Mouse (Mus musculus): ENCODE data around the gene Mical3.
A peak's percentile ranks its signal among the peaks of the same experiment; 100 is the strongest.

Mical3 gene

DNA sequence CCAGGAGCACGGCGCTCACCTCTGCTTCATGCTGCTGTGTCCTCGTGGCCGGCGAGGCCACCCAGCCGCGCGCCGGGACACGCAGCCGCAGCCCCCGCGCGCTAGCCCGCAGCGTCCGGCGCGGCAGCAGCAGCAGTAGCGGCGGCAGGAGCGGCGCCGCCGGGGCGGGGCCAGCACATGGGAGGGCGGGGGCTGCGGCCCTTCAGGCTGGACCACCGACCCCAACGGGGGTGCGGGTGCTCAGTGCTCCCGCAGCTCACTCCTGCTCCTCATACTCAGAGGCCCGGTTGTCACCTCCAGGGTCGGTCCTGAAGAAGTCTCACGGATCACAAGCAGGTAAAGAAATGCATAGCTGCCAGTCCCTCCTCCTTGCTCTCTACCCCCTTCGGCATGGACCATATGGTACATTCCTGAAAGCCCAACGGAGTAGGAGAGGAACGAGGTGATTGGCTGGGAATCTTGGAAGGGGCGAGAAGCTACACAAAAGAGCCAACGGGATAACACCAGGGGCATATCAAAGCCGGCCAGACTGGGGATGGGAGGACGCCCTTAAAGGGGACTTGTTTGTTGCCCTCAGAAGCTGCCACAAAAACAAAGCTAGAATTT, 20.7 kb downstream of the Mical3 start:
- peak; percentile 97 for DNase-seq (ENCODE audit: low read depth, low spot score)

DNA sequence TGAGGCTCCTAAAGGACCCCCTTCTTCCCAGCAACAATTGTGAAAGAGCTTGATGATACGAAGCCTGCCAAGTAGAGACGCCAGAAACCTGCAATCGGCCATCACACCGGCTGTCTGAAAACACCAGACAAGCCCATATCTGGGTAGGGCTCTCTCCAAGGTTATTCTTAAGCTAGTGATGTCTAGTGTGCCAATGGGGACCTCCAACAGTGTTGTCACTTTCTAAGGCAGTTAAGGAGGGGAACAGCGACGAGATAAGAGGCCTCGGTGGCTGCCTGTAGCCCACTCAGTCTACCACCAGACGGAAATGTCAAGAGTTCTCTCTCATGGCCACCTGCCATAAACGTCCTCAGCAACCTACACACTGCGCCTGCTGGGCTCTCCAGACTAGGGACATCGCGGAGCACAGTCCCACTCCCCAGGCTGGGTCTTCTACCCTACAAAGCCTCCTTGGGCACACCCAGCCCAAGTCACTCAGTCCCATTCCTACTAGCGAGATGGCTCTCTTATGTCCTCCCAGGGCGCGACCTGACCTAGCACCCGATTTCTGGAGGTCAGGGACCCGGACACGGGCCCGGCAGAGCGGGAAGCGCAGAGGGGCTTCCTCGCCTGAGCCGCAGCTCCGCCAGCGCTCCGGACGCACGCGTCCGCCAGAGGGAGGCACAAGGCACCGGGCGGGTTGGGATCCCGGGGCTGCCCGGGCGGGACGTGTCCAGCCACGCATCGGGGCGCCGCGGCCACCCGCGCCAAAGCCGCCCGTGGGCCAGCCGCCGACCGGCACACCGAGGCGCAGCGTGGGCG, 21.4 kb downstream of the Mical3 start:
- DNase-seq (ENCODE audit: low read depth, low spot score), result peak; percentile 32

DNA sequence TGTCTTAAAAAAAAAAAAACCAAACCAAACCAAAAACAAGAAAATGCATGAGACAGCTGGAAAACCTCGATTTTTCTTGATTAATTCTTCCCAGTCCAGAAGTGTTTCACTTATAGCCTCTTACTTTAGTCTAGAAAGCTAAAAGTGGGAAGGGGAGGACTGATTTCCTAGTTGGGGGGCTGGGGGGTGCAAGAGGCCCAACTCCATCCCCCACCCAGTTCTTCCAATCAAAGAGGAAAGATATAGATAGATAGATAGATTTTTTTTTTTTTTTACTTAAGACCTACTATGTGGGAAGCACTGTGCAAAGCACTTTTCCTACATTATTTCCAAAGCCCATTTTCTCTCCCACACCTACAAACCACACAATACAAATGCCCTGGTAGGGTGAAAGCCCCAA, 22.7 kb downstream of the Mical3 start:
- DNase-seq (ENCODE audit: low read depth, low spot score), result no peak

DNA sequence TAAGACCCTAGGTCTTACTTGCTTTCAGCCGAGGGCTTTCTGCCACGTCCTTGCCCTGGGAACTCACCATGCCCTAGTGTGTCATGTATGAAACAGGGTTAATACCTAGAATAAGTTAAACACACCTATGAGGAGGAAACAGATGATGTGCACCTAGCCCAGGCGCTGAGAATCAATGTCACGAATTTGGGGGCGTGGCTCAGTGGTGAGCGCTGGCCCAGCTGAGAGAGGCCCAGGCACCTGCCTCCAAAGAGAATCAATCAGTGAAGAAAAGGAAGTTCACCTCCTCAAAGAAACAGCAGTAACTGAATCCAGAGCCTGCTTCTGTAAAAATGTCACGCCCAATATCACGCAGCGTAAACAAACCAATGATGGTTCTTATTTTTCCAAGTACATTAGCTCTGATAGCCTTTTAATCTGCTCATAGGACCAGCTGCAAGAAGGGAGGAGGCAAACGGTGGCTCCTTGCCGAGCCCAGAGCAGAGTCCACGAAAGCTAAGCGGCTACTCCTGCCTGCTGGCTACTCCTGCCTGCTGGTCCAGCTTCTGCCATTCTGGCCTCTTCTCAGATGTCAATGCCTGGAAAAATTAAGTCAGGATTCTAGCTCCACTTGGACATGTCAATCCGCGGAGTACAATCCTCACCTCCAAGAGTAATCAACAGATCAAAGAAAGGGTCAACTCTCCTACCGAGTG, 23.9 kb downstream of the Mical3 start:
- no peak for DNase-seq (ENCODE audit: low read depth, low spot score)

DNA sequence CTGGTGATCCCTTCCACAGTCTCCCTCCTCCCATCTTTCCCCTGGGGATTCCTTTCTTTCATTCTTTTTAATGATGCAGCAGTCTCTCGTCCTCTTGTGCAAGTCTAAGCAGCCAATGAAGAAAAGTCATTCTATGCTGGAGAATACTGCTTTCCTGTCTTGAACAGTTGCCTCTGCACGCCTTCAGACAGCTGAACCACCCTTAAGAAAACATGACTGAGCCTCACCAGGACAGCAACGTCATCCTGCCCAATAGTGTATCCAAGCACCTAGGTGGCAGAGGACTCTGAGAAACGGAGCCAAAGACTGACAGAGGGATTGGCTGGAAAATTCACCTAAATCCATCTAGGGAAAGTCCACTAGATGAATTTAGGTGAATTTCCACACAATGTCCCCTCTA, 25.1 kb downstream of the Mical3 start:
- DNase-seq (ENCODE audit: low read depth, low spot score), result no peak

DNA sequence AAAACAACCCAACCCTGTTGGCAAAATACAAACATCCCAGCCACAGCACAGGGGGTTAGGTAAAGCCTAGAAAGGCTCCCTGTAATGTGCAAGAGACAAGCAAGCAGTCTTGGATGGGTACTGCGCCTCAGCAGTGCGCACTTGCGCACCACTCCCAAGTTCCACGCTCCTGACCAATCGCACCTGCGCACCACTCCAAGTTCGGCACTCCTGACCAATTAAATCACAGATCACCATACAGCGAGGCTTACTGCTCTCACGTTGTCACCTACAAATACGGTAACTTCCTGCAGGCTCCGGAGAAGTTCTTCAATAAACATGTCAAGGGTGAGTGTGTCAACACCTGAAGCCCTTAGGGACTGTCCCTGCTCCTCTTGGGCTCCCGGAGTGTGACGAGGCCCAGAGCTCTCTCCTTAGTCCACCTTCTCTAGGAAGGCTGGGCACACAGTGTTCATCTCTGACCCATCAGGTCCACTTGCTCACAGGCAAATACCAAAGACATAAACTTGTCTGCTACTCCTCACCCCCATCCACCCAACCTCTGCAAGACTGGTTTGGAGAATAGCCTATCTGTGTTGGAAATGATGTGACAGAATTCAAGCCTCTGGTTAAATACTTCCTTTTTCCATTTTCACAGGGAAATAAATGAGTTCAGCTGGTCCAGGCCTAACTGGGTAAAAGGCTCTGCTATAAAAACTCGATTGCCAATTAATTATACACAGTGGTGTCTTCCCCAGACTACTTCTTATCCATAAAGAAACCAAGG, 27.2 kb downstream of the Mical3 start:
- DNase-seq (ENCODE audit: low read depth, low spot score), result no peak

DNA sequence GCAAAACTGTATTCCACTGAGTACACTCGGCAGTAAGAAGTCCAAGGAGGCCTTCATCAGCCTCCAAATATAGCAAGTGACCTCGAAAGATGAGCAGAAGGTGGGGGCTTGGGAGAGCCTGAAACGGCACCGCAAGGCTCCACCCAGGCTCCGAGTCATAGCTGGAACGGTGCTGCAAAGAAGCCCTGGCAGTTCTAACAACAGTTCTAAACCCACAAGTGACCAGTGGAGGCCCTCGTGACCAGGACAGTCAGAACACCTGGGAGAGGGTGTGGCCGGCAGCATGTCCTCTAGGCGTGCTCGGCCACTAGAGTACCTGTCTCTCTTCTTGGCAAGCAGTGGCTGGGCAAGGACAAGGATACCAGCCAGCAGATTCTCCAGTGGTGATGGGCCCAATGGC, 27.9 kb downstream of the Mical3 start:
- DNase-seq (ENCODE audit: low read depth, low spot score), result no peak

DNA sequence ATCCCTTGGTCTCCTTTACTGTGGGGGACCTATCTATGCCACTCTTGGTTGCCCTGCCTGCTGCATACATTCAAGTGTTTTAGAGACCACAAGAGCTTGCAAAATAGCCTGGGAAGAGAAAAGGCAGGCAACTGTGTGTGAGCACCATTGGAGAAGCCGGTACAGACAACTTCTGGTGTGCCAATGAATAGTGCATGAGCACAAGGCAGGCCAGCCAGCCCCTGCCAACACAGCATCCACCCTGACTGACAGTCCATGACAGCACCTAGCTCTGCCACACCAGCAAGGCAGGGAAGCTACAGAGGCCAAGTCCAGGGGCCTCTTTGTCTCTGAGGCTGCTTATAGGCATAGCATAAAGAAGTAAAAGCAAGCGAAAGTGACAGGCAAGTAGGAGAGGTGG, 28.7 kb downstream of the Mical3 start:
- DNase-seq (ENCODE audit: low read depth, low spot score), result no peak

DNA sequence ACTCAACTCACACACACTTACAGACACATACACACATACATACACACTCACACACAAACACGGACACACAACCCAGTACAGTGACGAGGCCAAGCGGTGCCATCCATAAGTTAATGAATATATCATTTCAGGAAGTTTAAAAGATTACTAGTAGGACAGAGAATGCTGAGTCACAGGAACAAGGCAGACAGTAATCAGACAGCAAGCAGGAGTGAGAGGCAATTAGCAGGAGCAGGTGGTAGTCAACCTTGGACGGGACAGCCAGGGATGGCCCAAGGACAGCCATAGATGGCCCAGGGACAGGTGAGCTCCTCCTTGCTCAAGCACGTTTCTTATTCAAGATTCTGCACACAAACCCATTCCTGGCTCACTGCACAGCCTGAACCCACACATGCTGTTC, 29.6 kb downstream of the Mical3 start:
- DNase-seq (ENCODE audit: low read depth, low spot score), result no peak

DNA sequence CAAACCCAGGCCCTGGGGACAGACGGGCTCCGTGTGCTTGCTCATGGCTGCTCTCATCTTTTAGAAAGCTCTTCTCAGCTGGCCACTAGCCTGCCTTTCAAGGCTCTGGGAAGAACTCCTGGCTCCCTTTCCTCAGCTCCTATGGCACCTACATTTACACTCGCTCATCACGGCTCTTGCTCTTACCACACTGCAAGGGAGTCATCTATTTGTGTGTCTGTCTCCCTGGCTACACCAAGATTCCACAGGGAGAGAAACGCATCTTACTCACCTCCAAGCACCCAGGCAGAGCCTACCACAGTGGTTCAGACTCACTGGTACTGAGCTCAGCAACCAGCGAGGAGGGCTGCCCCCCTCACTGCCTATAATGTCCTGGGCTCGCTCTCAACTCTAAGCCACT, 31.0 kb downstream of the Mical3 start:
- no peak for DNase-seq (ENCODE audit: low read depth, low spot score)

DNA sequence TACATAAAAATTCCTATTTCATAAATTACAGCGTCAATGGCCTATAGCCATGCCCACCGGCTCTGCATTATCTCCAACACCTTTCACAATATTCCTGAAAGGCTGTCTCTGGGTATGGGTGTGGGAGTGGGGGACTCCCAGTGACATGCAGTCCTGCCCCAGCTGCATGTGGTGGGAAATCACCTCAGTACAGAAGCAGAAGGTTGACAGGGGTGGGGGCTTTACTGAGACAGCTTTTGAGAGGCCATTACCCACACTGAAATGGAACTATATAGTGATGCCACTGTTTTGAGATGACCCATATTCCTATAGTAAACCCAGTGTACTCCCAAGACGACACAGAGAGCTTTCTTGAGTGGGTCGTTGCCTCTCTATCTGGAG, 31.6 kb downstream of the Mical3 start:
- DNase-seq (ENCODE audit: low read depth, low spot score), result no peak

DNA sequence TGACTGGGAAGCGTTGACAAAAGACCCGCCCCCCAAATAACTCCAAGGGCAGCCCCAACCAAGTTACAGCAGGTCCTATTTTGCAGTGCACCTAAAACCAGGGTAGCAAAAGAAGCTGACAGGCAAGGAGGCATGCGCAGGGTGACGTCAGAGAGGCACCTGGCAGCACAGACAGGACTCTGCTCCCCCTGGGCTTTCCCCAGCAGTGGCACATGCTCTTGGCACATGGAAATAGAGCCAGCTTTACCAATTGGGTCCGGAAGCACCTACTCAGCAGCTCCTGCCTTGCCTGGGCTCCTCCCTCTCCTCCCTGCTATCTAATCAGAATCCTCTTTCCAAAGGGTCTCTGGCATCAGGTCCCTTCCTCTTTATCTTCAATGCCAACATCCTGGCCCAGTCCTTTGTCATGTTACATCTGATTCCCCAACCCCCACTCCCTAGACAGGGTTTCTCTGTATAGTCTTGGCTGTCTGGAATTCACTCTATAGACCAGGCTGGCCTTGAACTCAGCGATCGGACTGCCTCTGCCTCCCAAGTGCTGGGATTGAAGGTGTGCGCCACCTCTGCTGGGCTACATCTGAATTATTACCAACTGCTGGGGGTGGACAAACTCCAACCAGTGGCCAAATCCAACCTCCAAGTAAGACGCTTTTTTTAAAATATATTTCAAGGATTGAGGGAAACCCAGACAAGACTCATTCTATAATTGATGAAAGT, 32.1 kb downstream of the Mical3 start:
- no peak for DNase-seq (ENCODE audit: low read depth, low spot score)

DNA sequence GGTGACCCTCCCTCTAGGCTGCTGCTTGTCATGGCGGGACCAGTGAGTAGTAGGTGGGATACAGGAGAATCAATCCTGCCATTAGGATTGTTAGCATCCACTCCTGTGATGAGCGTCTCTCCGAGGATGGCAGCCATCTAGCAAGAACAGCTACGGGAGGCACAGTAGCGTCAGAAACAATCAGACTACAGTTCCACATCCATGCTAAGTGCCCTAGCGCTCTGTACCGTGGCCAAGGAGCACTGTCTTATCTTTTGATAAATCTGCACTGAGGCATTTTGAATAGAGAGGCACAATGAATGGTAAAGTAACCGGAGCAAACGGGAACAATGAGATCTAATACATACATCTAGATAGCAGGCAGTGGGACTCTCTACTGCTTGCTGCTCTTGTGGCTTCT, 32.7 kb downstream of the Mical3 start:
- DNase-seq (ENCODE audit: low read depth, low spot score), result no peak

DNA sequence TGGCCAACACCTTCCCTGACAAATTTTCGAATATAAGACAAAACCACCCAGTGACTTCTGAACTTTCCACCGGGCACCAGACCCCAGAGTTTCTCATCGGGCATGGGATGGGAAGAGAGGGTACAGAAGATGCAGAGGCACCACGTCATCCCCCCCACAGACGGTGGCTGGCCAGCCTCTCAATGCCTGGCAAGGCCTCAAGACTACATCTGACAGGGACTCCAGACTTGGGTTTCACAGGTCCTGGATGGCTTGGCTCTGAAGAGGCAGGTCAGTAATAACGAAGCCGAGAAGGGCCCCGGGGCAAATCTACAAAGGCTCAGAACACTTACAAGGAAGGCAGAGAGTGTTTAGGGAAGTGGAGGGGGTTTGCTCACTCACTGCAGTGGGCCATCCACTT, 33.9 kb downstream of the Mical3 start:
- no peak for DNase-seq (ENCODE audit: low read depth, low spot score)

DNA sequence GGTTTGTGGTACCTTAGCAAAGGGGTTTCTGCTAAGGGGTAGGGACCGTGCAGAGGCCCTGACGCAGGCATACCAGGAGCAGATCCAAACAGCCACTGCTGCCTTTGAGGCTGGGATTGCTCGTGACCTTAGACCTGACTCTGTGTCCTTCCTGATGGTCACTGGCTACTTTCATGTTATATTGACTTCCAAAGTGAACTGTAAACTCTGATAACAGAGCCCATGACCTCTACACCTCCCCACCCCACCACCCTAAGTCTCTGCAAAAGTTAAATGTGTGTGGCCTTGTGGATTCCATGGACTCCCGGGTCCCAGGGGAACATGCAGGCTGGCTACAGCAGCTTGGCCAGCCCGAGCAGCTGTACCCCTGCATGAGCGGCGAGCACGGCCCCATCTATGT, 34.4 kb downstream of the Mical3 start:
- DNase-seq (ENCODE audit: low read depth, low spot score), result no peak

DNA sequence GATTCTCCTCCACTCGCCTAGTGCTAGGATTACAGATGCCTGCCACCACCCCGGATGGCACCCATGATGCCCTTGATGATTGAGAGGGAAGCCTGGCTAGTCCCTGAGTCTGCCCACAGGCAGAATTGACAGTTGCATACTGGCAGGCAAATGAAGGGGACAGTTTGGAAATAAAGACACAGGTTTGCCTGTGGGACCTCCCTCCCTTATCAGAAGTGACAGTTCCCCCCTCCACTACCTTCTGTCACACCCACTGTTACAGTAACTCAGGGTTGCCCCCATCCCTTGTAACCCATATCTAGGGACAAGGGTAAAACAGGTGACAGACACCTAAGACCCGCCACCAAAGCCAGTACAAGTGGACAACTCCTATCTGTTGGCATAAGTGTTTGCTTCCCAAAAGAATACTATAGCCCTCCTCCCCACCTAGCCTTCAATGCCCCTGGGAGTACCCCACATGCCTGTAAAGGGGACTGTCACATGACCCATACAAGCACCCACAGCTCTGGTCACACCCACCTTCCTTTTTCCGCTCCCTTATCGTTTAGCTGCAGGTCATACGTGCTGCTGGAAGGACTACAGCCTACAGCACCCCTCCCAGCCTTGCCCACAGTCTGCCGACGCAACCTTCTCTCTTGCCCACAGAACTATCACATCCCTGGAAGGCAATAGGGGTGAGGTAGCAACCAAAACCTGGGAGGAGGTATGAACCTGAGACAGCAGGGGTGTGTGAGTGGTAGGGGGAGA, 37.0 kb downstream of the Mical3 start:
- DNase-seq (ENCODE audit: low read depth, low spot score), result no peak

DNA sequence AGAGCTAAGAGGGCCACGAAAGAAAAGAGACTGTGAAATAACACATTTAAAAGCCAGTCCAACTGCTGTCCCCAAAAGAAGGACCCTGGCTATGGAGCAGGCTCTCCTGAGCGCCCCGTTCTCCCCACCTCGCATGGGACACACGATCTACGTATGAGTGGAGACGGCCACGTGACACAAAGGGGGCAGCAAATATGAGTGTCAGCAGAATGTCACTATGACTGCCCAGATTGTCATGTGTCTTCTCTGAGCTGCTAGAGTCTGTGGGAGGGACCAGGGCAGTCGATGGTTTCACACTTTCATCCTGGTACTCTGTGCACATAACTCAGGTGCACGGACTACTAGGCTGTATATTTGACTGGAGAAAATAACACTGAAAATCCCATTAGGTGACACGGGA, 40.0 kb downstream of the Mical3 start:
- no peak for DNase-seq (ENCODE audit: low read depth, low spot score)

DNA sequence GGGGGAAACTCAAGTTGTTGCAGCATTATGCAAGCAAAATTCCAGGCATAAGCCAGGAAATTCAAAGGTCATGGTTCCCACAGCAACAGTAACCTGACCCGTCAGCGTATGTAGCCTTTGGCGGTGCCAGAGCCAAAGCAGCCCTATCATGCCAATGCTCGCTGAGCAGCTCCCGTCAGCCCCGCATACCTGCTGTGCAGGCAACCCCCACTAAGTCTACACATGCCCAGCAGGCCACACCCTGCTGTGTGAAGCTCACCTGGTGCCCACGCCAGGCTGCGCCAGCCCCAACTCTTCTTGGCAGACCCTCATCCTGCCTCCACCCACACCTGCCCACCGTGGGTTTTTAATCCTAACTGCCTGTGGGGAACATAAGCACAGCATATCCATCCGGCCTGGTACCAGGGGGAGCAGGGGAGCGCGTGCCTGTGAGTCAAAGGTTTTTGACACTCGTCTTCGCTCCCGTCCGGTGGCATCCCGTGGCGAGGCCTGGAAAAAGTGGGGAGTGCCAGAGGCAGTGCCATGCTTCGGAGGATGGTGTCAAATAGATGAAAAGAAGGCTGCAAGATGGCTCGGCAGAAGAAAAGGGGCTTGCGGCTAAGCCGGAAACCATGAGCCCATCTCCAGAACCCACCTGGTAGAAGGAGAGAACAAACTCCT, 43.1 kb downstream of the Mical3 start:
- peak; percentile 70 for DNase-seq (ENCODE audit: low read depth, low spot score)

DNA sequence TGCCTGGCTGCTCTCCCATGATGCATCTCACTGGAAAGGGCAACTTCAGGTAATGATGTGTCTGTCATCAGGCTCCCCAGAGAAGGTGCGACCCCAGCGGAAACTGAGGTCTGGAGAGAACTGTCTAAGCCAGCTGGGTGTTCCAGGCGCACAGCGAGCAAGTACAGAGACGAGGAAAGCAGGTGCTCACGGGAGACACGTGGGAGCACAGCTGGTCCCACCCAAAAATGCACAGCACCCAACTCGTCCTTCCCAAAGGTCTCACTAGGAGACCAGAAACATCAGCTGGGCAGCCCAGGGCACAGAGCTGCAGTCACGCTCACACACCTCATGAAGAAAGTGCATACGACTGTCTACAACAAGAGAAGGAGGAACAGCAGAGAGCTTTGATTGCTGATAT, 43.7 kb downstream of the Mical3 start:
- DNase-seq (ENCODE audit: low read depth, low spot score), result no peak

DNA sequence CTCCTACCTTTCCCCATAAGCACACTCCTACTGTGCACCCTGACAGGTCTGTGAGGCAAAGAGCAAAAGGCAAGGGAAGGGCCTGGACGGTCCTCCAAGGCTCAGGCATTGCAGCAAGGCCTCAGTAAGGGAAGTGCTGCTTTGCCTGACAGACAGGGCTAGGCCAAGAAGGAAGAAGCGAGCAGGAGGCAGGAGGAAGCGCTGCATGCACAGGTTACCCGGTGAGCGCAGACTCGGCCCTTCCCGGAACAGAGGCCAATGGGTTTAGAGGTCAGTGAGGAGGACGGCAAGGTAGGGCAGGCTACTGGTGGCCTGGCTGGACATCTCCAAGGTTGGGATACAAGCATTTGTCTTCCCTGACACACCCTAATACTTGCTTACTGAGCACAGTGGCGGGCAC, 44.6 kb downstream of the Mical3 start:
- no peak for DNase-seq (ENCODE audit: low read depth, low spot score)
